Mouse (Mus musculus) lung, embryonic 15.5 days (tissue): Measurements from ENCODE around the gene C530008M17Rik. TPM values are rescaled to one million over a fixed set of nuclear protein-coding genes. Genes with fewer than 3 reads are reported as not detected.

Experiments
- ATAC-seq: fragments of 200-750 bp; cut with Nextera tagmentation; 2 replicates; pipeline ENCODE4 v1.8.0; 2017; ENCODE audit warnings: moderate number of reproducible peaks, borderline replicate concordance; ENCODE audit not compliant: low FRiP score, low TSS enrichment; ENCODE audit errors: extremely low read depth
- H3K27ac ChIP-seq: fragments of 300-500 bp; sonication (generic); 2 replicates; pipeline ENCODE4 v1.5.1; 2015; ENCODE audit warnings: moderate library complexity, mild to moderate bottlenecking, inconsistent platforms
- H3K27me3 ChIP-seq: fragments of 300-500 bp; sonication (generic); 2 replicates; pipeline ENCODE4 v1.6.1; 2015; ENCODE audit warnings: inconsistent platforms
- H3K36me3 ChIP-seq: fragments of 300-500 bp; sonication (generic); 2 replicates; pipeline ENCODE4 v1.6.1; 2015; ENCODE audit warnings: inconsistent platforms
- H3K4me1 ChIP-seq: fragments of 300-500 bp; sonication (generic); 2 replicates; pipeline ENCODE4 v1.6.1; 2015; ENCODE audit warnings: inconsistent platforms
- H3K4me2 ChIP-seq: fragments of 300-500 bp; sonication (generic); 2 replicates; pipeline ENCODE4 v1.6.1; 2015; ENCODE audit warnings: inconsistent platforms, mild to moderate bottlenecking, moderate library complexity
- H3K4me3 ChIP-seq: fragments of 300-500 bp; sonication (generic); 2 replicates; pipeline ENCODE4 v1.5.1; 2015; ENCODE audit warnings: mild to moderate bottlenecking, inconsistent platforms
- H3K9ac ChIP-seq: fragments of 300-500 bp; sonication (generic); 2 replicates; pipeline ENCODE4 v1.6.1; 2015; ENCODE audit warnings: inconsistent platforms
- H3K9me3 ChIP-seq: fragments of 300-500 bp; sonication (generic); 2 replicates; pipeline ENCODE4 v1.6.1; 2016; ENCODE audit warnings: inconsistent platforms
- WGBS: fragments of 180-500 bp; shearing (Covaris S2); methylation state at CpG from one replicate; pipeline ENCODE4 v1.1.7; 2015; 5-methylcytosine and 5-hydroxymethylcytosine counted together
- polyA plus RNA-seq: library from polyadenylated mRNA; unstranded; fragments of >200 nt; fragmentation: Nextera tagmentation; extraction: Ambion mirVana; gene quantifications from 2 replicates; pipeline ENCODE4 v1.2.1, GENCODE M21; 2015

C530008M17Rik gene
- polyA plus RNA-seq, 1 experiment from 2014 or later, result 12.2 TPM

- WGBS, result 87% methylated on average over 7 of the region's 7 CpGs
- ATAC-seq, result no peak
Measured at GRCm38 (mm10) chr5:76828527-76829240, 172.4 kb downstream of the C530008M17Rik start.

DNA sequence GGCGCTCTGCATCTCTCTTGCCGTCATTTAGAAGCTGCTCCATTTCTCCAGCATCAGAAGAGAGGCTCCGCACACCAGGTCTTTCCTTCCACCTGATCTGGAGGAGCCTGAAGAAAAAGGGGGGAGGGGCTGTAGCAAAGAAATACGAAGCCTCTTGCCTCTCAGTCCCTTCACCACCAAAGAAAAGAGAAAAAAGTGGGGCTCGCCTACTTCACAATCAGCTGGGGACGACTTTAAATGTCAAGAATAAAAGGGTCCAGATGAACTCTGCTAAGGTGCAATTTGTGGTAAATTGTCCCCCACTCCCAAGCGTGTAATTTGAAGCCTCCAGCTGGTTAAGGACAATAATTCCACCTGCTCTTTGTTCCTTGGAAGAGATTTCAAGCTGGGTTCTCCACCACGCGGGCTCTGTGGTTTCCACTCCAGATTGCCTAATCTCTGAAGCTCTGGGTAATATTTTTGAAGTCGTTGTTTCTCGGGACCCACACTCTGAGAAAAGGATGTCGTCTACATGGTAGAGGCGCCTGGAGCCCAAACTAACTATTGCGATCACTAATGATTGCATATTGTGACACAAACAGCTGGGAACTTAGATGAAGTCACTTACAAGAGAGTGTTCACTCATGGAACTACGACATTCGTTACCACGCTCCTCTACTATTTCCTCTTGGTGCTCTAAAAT is 176.4 kb downstream of the C530008M17Rik start:
- ATAC-seq, result no peak
- no peak overlapping the region for H3K9ac ChIP-seq
- no peaks in the 10 kb centered on the region for H3K27me3 ChIP-seq
- H3K36me3 ChIP-seq, result no peaks in the 10 kb centered on the region
- no peak overlapping the region for H3K4me3 ChIP-seq
- no peaks in the 10 kb centered on the region for H3K9me3 ChIP-seq
- WGBS, result 78% methylated on average over 17 of the region's 17 CpGs
- H3K4me2 ChIP-seq, result no peak overlapping the region
- H3K4me1 ChIP-seq, result no peaks in the 10 kb centered on the region
- H3K27ac ChIP-seq, result no peak overlapping the region

More at GRCm38 (mm10) chr5:76828527-76829240, 172.4 kb downstream of the C530008M17Rik start:
- Histone ChIP-seq H3K9me3 (no peaks in the 10 kb centered on the region), H3K9ac (no peak overlapping the region), H3K27ac (no peak overlapping the region), H3K4me1 (no peaks in the 10 kb centered on the region), H3K4me2 (no peak overlapping the region), H3K27me3 (no peaks in the 10 kb centered on the region), H3K36me3 (no peaks in the 10 kb centered on the region), H3K4me3 (no peak overlapping the region)

DNA sequence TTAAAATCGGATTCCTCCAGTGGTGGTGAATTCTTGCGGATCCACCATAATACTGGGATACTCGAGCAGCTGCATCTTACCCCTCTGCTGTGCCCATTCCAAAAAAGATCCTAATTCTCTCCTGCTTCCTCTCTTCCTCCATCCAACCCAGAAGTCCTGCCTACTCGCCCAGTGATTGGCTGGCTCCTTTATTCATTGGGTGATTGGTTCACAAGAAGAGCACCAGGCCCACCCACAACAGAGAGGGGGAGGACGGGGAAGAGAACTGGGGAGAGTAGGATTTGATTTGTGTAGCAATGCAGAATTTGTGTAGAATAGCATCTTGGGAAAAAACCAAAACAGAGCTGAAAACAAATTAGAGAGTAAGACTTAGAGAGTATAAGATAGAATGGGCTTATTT is 180.7 kb downstream of the C530008M17Rik start:
- Histone ChIP-seq H3K4me3 (no peak overlapping the region), H3K4me1 (no peaks in the 10 kb centered on the region), H3K36me3 (no peaks in the 10 kb centered on the region), H3K4me2 (no peak overlapping the region), H3K9me3 (no peaks in the 10 kb centered on the region), H3K27me3 (no peaks in the 10 kb centered on the region), H3K9ac (no peak overlapping the region), H3K27ac (no peak overlapping the region)
- ATAC-seq, result no peak
- 62% methylated on average over 5 of the region's 5 CpGs for WGBS

DNA sequence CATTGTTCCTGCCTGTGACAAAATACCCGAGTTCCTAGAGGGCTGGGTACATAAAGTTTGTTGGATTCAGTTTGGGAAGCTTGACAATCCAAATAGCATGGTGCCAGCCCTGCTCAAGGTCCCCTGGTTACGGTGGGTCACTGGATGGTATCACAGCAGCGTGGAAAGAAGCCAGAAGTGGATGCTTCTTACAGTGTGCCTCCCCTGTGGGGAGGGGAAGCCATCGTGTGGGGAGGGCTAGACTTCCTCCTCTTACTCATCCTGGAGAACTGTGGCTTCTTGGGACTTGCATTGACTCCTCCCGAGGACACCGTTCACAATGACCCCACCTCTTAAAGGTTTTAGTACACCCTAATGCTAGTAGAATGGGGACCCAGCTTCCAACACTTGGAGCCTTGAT is 183.5 kb downstream of the C530008M17Rik start:
- Histone ChIP-seq H3K9me3 (no peaks in the 10 kb centered on the region), H3K4me2 (no peak overlapping the region), H3K27ac (no peak overlapping the region), H3K4me1 (no peaks in the 10 kb centered on the region), H3K36me3 (no peaks in the 10 kb centered on the region), H3K9ac (no peak overlapping the region), H3K27me3 (no peaks in the 10 kb centered on the region), H3K4me3 (no peak overlapping the region)
- WGBS, result 79% methylated on average over 6 of the region's 6 CpGs
- ATAC-seq, result no peak

DNA sequence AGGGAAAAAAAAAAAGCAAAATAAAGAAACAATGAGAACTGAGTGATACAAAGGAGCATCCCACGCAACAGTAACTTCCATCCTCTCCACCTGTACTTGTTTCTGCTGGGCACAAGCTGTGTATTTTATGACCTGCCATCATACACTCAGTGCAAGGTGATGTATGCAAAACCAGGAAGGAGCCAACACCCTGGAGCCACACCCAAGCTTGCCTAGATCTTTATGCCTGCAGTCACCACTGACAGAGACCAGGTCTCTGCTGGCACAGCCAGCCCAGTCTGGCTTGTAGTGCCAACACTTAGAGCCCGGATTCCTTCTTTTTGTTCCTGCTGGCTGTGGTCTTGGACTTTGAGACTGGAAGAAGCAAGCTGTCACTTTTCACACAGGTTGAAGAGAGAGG is 185.5 kb downstream of the C530008M17Rik start:
- 89% methylated on average over 2 of the region's 2 CpGs for WGBS
- Histone ChIP-seq H3K36me3 (no peaks in the 10 kb centered on the region), H3K4me3 (no peak overlapping the region), H3K4me2 (no peak overlapping the region), H3K27me3 (no peaks in the 10 kb centered on the region), H3K27ac (no peak overlapping the region), H3K9ac (no peak overlapping the region), H3K9me3 (no peaks in the 10 kb centered on the region), H3K4me1 (no peaks in the 10 kb centered on the region)
- no peak for ATAC-seq

DNA sequence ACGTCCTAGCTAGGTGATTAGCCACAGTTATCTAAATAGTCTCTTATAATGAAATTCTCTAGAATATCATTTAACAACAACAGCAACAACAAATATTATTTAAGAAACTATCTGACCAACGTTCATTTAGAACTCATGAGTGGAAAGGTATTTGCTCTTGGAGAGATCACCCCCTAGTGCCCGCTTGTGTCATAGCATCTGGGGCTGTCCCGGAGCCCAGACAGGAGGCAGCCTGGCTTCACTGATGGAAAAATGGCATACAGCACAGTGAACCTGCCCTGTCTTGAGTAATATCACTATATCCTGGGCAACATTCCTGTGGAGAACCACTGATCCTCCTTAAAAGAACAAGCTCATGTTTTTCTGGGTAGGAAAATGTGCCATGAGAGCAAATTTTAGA is 187.1 kb downstream of the C530008M17Rik start:
- no peak; the same call in 1 of the 2 replicates for ATAC-seq
- 14% methylated on average over 4 of the region's 4 CpGs for WGBS
- Histone ChIP-seq H3K9ac (no peak overlapping the region), H3K4me2 (no peak overlapping the region), H3K4me3 (no peak overlapping the region), H3K36me3 (no peaks in the 10 kb centered on the region), H3K27me3 (no peaks in the 10 kb centered on the region), H3K9me3 (no peaks in the 10 kb centered on the region), H3K4me1 (no peaks in the 10 kb centered on the region), H3K27ac (no peak overlapping the region)

DNA sequence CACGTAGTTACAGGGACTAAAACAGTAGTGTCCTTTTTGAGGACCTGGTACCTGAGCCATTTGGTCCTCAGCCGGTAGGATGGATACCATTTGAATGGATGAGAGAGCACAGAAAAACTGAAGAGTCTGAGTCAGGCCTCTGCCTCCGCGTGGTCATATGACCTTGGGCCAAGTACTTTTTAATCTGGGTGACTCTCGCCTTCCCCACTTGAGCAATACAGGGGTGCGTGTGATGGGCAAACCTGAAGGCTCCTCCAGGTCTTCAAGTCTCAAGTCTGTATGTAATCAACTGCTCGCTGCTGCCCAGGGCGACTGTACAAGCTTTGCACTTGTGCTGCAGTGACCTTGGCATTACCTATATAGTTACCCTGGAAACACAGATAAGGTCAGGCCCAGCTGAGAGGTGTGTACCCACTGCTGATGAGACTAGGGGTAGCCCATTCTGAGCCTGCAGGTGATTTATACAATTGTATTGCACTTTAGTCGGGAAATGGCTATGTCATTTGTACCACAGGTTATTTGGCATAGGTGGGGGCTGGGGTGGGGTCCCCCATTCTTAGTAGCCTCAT is 187.6 kb downstream of the C530008M17Rik start:
- Histone ChIP-seq H3K9me3 (no peaks in the 10 kb centered on the region), H3K9ac (no peak overlapping the region), H3K36me3 (no peaks in the 10 kb centered on the region), H3K4me1 (no peaks in the 10 kb centered on the region), H3K4me3 (no peak overlapping the region), H3K4me2 (no peak overlapping the region), H3K27me3 (no peaks in the 10 kb centered on the region), H3K27ac (no peak overlapping the region)
- ATAC-seq, result peak; percentile 45; the same call in 1 of the 2 replicates
- WGBS, result 70% methylated on average over 9 of the region's 9 CpGs

DNA sequence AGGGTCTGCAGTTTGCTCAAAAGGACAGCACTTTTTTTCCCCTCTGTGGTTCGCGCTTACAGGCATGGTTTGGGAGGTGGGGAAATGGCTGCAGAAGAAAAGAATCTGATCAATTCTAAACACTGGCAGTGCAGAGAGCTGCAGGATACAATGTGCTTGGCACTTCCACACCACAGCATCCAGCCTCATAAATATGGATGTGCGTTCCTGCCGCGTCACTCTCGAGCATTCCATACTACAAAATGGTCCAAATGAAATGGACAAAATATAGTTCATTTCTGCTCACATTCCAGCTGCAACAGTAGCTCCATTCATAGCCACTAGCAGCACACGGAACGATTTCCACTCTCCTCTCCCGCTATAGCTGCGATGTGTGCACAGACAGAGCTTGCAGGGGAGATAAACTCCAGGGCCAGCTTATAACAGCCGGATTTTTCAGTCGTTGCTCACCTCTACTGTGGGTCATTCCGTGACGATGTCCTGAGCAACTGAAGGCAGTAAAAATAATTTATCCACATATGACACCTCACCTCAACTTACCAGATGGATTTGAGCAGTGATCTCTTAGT is 188.4 kb downstream of the C530008M17Rik start:
- Histone ChIP-seq H3K9ac (no peak overlapping the region), H3K27me3 (no peaks in the 10 kb centered on the region), H3K27ac (no peak overlapping the region), H3K4me3 (no peak overlapping the region), H3K4me1 (no peaks in the 10 kb centered on the region), H3K36me3 (no peaks in the 10 kb centered on the region), H3K4me2 (no peak overlapping the region), H3K9me3 (no peaks in the 10 kb centered on the region)
- WGBS, result 63% methylated on average over 14 of the region's 14 CpGs
- ATAC-seq, result no peak

DNA sequence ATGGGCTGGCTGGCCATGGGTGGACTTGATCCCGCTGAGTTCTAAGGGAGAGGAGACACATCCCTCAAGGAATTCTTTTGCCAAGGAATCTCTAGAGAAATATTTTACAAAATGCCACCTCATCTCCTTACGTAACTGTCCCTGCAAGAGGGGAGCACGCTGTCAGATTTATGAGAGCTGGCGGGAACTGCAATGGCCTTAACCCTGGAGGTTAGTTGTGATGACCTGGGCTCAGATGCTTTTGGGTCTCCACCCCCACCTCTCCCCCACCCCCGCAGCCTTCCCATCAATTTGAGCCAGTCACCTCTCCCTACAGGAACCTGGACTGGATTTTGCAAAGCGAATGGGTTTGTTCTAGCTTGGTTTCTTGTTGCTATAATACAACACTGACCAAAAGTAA is 190.8 kb downstream of the C530008M17Rik start:
- Histone ChIP-seq H3K9ac (no peak overlapping the region), H3K9me3 (no peaks in the 10 kb centered on the region), H3K4me3 (no peak overlapping the region), H3K27me3 (no peaks in the 10 kb centered on the region), H3K36me3 (no peaks in the 10 kb centered on the region), H3K27ac (no peak overlapping the region), H3K4me2 (no peak overlapping the region), H3K4me1 (no peaks in the 10 kb centered on the region)
- WGBS, result 84% methylated on average over 6 of the region's 6 CpGs
- no peak for ATAC-seq

DNA sequence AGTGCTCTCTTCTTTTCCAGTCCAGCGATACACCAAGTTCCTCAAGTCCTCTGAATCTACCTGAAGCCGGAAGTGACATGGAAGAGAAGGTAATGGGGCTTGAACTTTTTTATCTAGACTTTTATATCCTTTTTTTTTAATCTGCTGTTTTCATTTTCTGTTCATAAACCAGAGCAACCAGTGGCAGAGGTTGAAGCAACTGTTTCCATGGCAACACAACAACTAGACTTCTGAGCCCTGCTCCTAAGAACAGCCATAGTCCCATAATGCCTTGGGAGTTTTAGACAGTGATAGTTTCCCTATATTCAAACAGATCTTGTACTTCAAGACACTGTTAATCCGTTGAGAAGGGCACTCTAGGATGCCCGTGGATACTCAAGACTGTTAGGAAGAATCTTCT is 195.0 kb downstream of the C530008M17Rik start:
- Histone ChIP-seq H3K27me3 (peaks cover 9% of the 10 kb centered on the region), H3K9ac (no peak overlapping the region), H3K4me1 (peaks cover 9% of the 10 kb centered on the region; the same call in 1 of the 2 replicates), H3K36me3 (no peaks in the 10 kb centered on the region), H3K4me2 (no peak overlapping the region), H3K27ac (no peak overlapping the region), H3K4me3 (no peak overlapping the region), H3K9me3 (no peaks in the 10 kb centered on the region)
- WGBS, result 51% methylated on average over 4 of the region's 4 CpGs
- no peak for ATAC-seq

DNA sequence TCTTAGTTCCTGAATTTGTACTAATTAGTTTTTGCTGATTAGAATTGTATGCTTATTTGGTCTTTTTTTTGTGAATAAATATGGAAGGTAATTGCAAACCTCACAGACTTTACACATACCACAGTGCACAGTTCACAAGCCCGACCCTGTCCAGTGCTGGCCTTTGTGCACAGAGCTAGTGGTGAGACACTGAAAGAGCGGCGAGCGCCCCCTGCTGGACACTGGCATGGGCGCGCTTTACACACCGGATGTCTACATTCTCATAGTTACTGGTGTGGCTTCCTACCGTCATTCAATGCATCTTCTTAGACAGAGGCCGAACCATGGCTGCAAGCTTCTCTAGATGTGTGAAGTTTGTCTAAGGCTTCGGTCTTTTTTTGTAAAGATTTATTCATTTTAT is 197.2 kb downstream of the C530008M17Rik start:
- WGBS, result 11% methylated on average over 10 of the region's 10 CpGs

More for the DNA sequence above, 197.2 kb downstream of the C530008M17Rik start:
- Histone ChIP-seq H3K27ac (no peak overlapping the region), H3K36me3 (no peaks in the 10 kb centered on the region), H3K4me1 (peaks cover 22% of the 10 kb centered on the region), H3K9me3 (no peaks in the 10 kb centered on the region), H3K27me3 (peaks cover 31% of the 10 kb centered on the region), H3K4me3 (no peak overlapping the region), H3K9ac (no peak overlapping the region), H3K4me2 (no peak overlapping the region)
- ATAC-seq, result peak; percentile 72; the same call in 1 of the 2 replicates
